Mouse (Mus musculus) liver, adult 2 months (tissue): Measurements from ENCODE around the gene Cyth1. TPM values are rescaled to one million over a fixed set of nuclear protein-coding genes. Genes with fewer than 3 reads are reported as not detected.

Experiments used
- DNase-seq: peaks from one replicate; pipeline ENCODE4 v3.0.0-alpha.2; 2011; ENCODE audit warnings: low read depth, low spot score; ENCODE audit errors: extremely low read depth
- H3K27ac ChIP-seq: fragments of 200-500 bp; replicated peaks from 2 replicates; pipeline ENCODE4 v1.5.1; 2012; ENCODE audit warnings: low read depth, mild to moderate bottlenecking, control low read depth, inconsistent platforms, low read length; ENCODE audit not compliant: insufficient read depth
- H3K27me3 ChIP-seq: fragments of 200-500 bp; 2 replicates; pipeline ENCODE4 v1.6.1; 2012; ENCODE audit warnings: mild to moderate bottlenecking, moderate library complexity, low read length, inconsistent platforms; ENCODE audit not compliant: control insufficient read depth, insufficient read depth
- H3K36me3 ChIP-seq: fragments of 200-500 bp; 2 replicates; pipeline ENCODE4 v1.6.1; 2012; ENCODE audit warnings: low read length, inconsistent platforms; ENCODE audit not compliant: control insufficient read depth, insufficient read depth
- H3K4me1 ChIP-seq: fragments of 200-500 bp; 2 replicates; pipeline ENCODE4 v1.6.1; 2011; ENCODE audit warnings: low read length; ENCODE audit not compliant: control insufficient read depth, insufficient read depth
- H3K4me3 ChIP-seq: fragments of 200-500 bp; 2 replicates; pipeline ENCODE4 v1.5.1; 2011; ENCODE audit warnings: low read depth, mild to moderate bottlenecking, control low read depth, low read length, moderate library complexity; ENCODE audit not compliant: insufficient read depth
- H3K79me2 ChIP-seq: fragments of 200-500 bp; 2 replicates; pipeline ENCODE4 v1.6.1; 2012; ENCODE audit warnings: inconsistent platforms, mild to moderate bottlenecking, low read length, moderate library complexity; ENCODE audit not compliant: control insufficient read depth, insufficient read depth
- H3K9ac ChIP-seq: fragments of 200-500 bp; 2 replicates; pipeline ENCODE4 v1.6.1; 2012; ENCODE audit warnings: low read depth, mild to moderate bottlenecking, control low read depth, inconsistent platforms, low read length
- CTCF ChIP-seq: fragments of 200-500 bp; IDR thresholded peaks from 2 replicates; pipeline ENCODE4 v1.5.1; 2011; ENCODE audit warnings: low read depth, low read length, control low read depth
- POLR2A ChIP-seq: fragments of 200-500 bp; IDR thresholded peaks from 2 replicates; pipeline ENCODE4 v1.6.1; 2011; ENCODE audit warnings: low read length, control low read depth; ENCODE audit not compliant: insufficient read depth; ENCODE audit errors: extremely low read depth
- WGBS: fragments of 180-500 bp; shearing (Covaris S2); methylation state at CpG from one replicate; pipeline ENCODE4 v1.1.7; 2018; 5-methylcytosine and 5-hydroxymethylcytosine counted together
- polyA plus RNA-seq: library from polyadenylated mRNA; depleted of rRNA; stranded (reverse); fragments of >200 nt; gene quantifications from 2 replicates; pipeline ENCODE4 v1.2.3, GENCODE M21; 2012
- total RNA-seq: library from RNA; depleted of rRNA; stranded (reverse); fragments of >200 nt; gene quantifications from 2 replicates; pipeline ENCODE4 v1.2.3, GENCODE M21; 2014

Gene Cyth1
- total and polyA plus RNA-seq, 2 experiments: 14.7 to 32.4 TPM

GRCm38 (mm10) chr11:118200834-118201830, 47.3 kb downstream of the Cyth1 start:
- Histone ChIP-seq H3K36me3 (peaks cover 2% of the 10 kb centered on the region), H3K4me3 (no peak overlapping the region), H3K27me3 (no peaks in the 10 kb centered on the region), H3K79me2 (peaks cover 69% of the 10 kb centered on the region), H3K9ac (peak overlapping the region; percentile 37; the same call in 1 of the 2 replicates), H3K27ac (peak overlapping the region; percentile 58), H3K4me1 (peaks cover 60% of the 10 kb centered on the region)
- WGBS: 32% methylated on average over 11 of the region's 11 CpGs
- DNase-seq: peak; percentile 68
- TF ChIP-seq CTCF: no peak

- Histone ChIP-seq H3K79me2 (peaks cover 68% of the 10 kb centered on the region), H3K4me1 (peaks cover 55% of the 10 kb centered on the region), H3K4me3 (no peak overlapping the region), H3K36me3 (no peaks in the 10 kb centered on the region), H3K27me3 (no peaks in the 10 kb centered on the region), H3K9ac (no peak overlapping the region), H3K27ac (no peak overlapping the region)
- DNase-seq: no peak
- TF ChIP-seq CTCF: no peak
- TF ChIP-seq POLR2A: no peak
- 35% methylated on average over 2 of the region's 2 CpGs for WGBS
Measured at GRCm38 (mm10) chr11:118198296-118198600, 50.1 kb downstream of the Cyth1 start.

- Histone ChIP-seq H3K79me2 (peaks cover 63% of the 10 kb centered on the region), H3K4me1 (peaks cover 51% of the 10 kb centered on the region), H3K9ac (peak overlapping the region; percentile 38; the same call in 1 of the 2 replicates), H3K27me3 (no peaks in the 10 kb centered on the region), H3K36me3 (0 out of 2 replicates have a peak, but pooled peaks cover 2% of the 10 kb centered on the region), H3K27ac (peak overlapping the region; percentile 37; the same call in 1 of the 2 replicates), H3K4me3 (peak overlapping the region; percentile 18; the same call in 1 of the 2 replicates)
- TF ChIP-seq POLR2A (no peak), CTCF (no peak)
- peak; percentile 86 for DNase-seq
- 27% methylated on average over 13 of the region's 13 CpGs for WGBS
Measured at GRCm38 (mm10) chr11:118197508-118198295, 50.7 kb downstream of the Cyth1 start.

- Histone ChIP-seq H3K27ac (no peak overlapping the region), H3K4me3 (no peak overlapping the region), H3K9ac (no peak overlapping the region), H3K4me1 (peaks cover 44% of the 10 kb centered on the region), H3K36me3 (peaks cover 7% of the 10 kb centered on the region), H3K27me3 (no peaks in the 10 kb centered on the region), H3K79me2 (peaks cover 60% of the 10 kb centered on the region)
- TF ChIP-seq CTCF: no peak
- TF ChIP-seq POLR2A: no peak
- DNase-seq: no peak
- WGBS: 55% methylated on average over 10 of the region's 10 CpGs
Measured at GRCm38 (mm10) chr11:118196824-118197388, 51.5 kb downstream of the Cyth1 start.

- Histone ChIP-seq H3K36me3 (peaks cover 27% of the 10 kb centered on the region), H3K4me3 (no peak overlapping the region), H3K27ac (no peak overlapping the region), H3K9ac (no peak overlapping the region), H3K4me1 (peaks cover 21% of the 10 kb centered on the region), H3K27me3 (no peaks in the 10 kb centered on the region), H3K79me2 (peaks cover 40% of the 10 kb centered on the region)
- WGBS: 62% methylated on average over 14 of the region's 14 CpGs
- TF ChIP-seq POLR2A: no peak
- TF ChIP-seq CTCF: 0 out of 2 replicates have a peak, but pooled peaks have one; percentile 5
- DNase-seq: peak; percentile 42
Measured at GRCm38 (mm10) chr11:118193390-118194147, 54.8 kb downstream of the Cyth1 start.
